14 mouse cellular contexts compared by ENCODE assay signal in the genomic region with DNA sequence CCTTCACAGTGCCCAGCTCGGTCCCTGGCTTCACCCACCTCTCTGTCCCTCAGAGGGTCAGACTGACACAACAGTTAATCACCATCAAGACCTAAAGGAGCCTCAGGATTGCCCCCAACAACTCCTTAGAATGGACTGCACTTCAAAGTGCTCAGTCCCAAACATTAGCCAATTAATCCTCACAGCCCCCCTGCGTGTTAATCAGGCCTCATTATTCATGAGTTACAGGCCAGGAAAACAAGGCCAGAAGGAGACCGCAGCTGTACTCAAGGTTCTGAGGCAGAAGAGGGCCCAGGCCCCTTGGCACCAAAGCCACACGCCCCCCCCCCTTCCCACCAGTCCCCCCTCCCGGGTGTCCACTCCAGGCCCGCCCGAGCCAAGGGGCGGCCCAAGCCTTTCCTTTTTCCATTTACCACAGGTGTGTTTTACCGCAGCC.
A peak's percentile ranks its signal among the peaks of the same experiment; 100 is the strongest.
DNase-seq lines count a peak whose midpoint lies in the region; ATAC-seq lines count a peak whose summit lies in the region.
"Had no signal": no experiment of that assay in that cellular context is flagged by ENCODE, and none has a peak within 500 bp of the region (broad histone marks: within the 10 kb centered on the region; RNA-seq: fewer than 3 reads in every experiment).

No protein-coding gene starts in this region.

- H3K36me3 ChIP-seq in neural tube, embryonic 12.5 days: no peaks in the 10 kb centered on the region
- no peaks in the 10 kb centered on the region for H3K36me3 ChIP-seq in limb, embryonic 12.5 days

- DNase-seq in cerebellum, postnatal 10 days: peak; percentile 70 to 74
- no peak for DNase-seq in cerebellum, adult 9-10 months
- DNase-seq in neural tube, embryonic 10.5 days (ENCODE audit: extremely low spot score, low spot score): no peak
- no peak for DNase-seq in right cerebral cortex, adult 2 months (ENCODE audit: low spot score in 2 of 2)
- DNase-seq in right cerebral cortex, postnatal 25 days: no peak
- DNase-seq in adrenal gland, adult 2 months: no peak
- DNase-seq: adrenal gland, postnatal 14 days; heart, postnatal 14 days; kidney, adult 2 months; layer of hippocampus, adult 9-11 months; liver, postnatal 0 days had no signal

- ATAC-seq in neural tube, embryonic 12.5 days (ENCODE audit: low FRiP score, low read depth): peak; percentile 56; the same call in 1 of the 2 replicates
- ATAC-seq in limb, embryonic 12.5 days (ENCODE audit: insufficient number of reproducible peaks, insufficient read depth, low FRiP score, low TSS enrichment, low read depth): peak; percentile 59
- ATAC-seq: liver, postnatal 0 days had no signal

- H3K27ac ChIP-seq in neural tube, embryonic 12.5 days: no peak overlapping the region
- H3K27ac ChIP-seq in limb, embryonic 12.5 days: peak overlapping the region; percentile 84

- no peak overlapping the region for H3K9ac ChIP-seq in neural tube, embryonic 12.5 days
- H3K9ac ChIP-seq in limb, embryonic 12.5 days (replicated peaks): 0 out of 2 replicates have a peak overlapping the region, but pooled peaks have one; percentile 18
- H3K9ac ChIP-seq: liver, postnatal 0 days had no signal

- H3K4me1 ChIP-seq in neural tube, embryonic 12.5 days: 0 out of 2 replicates have a peak, but pooled peaks cover 4% of the 10 kb centered on the region
- peaks cover 16% of the 10 kb centered on the region for H3K4me1 ChIP-seq in limb, embryonic 12.5 days (replicated peaks)

- H3K4me3 ChIP-seq in neural tube, embryonic 12.5 days: no peak overlapping the region
- H3K4me3 ChIP-seq in limb, embryonic 12.5 days (replicated peaks): no peak overlapping the region
- H3K4me3 ChIP-seq: megakaryocyte, embryonic 14.5 days had no signal

- no peak overlapping the region for H3K4me2 ChIP-seq in neural tube, embryonic 12.5 days (replicated peaks)
- H3K4me2 ChIP-seq in limb, embryonic 12.5 days: no peak overlapping the region; the same call in 1 of the 2 replicates

- WGBS in neural tube, embryonic 12.5 days: 18% methylated on average over 9 of the region's 9 CpGs
- 13% methylated on average over 9 of the region's 9 CpGs for WGBS in limb, embryonic 12.5 days

- no peaks in the 10 kb centered on the region for H3K9me3 ChIP-seq in neural tube, embryonic 12.5 days
- H3K9me3 ChIP-seq in limb, embryonic 12.5 days: no peaks in the 10 kb centered on the region
- H3K9me3 ChIP-seq: megakaryocyte, embryonic 14.5 days had no signal

- no peaks in the 10 kb centered on the region for H3K27me3 ChIP-seq in neural tube, embryonic 12.5 days (replicated peaks)
- 0 out of 2 replicates have a peak, but pooled peaks cover 4% of the 10 kb centered on the region for H3K27me3 ChIP-seq in limb, embryonic 12.5 days

Comparison
In these comparisons a context has a peak if more than half of its experiments do, and no peak if none do; other contexts are left out.
1. DNase-seq: peak in cerebellum, postnatal 10 days (2 of 2); none in cerebellum, adult 9-10 months (single experiment), neural tube, embryonic 10.5 days (single experiment), right cerebral cortex, adult 2 months (0 of 2), right cerebral cortex, postnatal 25 days (single experiment) and adrenal gland, adult 2 months (single experiment).